Mouse (Mus musculus): ENCODE data around the gene B3gat2. TPM values are rescaled to one million over a fixed set of nuclear protein-coding genes. Genes with fewer than 3 reads are reported as not detected.
A peak's percentile ranks its signal among the peaks of the same experiment; 100 is the strongest.

Gene B3gat2
- total and polyA plus RNA-seq, 2 experiments from 2014 or later, result 15.6 to 34.9 TPM

DNA sequence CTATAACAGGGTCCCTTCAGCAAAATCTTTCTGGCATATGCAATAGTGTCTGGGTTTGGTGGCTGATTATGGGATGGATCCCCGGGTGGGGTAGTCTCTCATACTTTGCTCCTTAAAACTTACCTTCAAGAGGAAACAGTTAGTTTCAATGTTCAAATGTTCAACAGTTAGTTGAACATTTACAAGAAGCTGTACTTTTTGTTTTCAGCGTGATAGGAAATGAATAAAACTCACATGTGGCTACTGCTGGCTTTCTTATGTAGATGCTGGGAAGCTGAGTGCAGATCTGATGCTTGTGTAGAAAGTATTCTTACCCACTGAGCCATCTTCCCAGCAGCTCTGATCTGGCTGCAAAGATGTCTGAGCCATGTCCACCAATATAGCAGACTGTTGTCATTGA lies 8.5 kb upstream of the B3gat2 start:
- Histone ChIP-seq H3K27ac (no peak overlapping the region), H3K9ac (replicated peaks; ENCODE audit: low read length) (no peak overlapping the region), H3K36me3 (ENCODE audit: insufficient read depth, low read length) (no peaks in the 10 kb centered on the region), H3K4me3 (ENCODE audit: low read length) (no peak overlapping the region), H3K9me3 (ENCODE audit: low read length) (no peaks in the 10 kb centered on the region), H3K4me2 (ENCODE audit: low read depth, low read length) (no peak overlapping the region), H3K27me3 (ENCODE audit: insufficient read depth, low read length) (no peaks in the 10 kb centered on the region), H3K4me1 (ENCODE audit: insufficient read depth, low read length) (no peaks in the 10 kb centered on the region)
- WGBS, result 80% methylated on average over 2 of the region's 2 CpGs
- no peak for TF ChIP-seq CTCF (IDR thresholded peaks at IDR 0.05; ENCODE audit: low read depth)
- ATAC-seq (no peak), DNase-seq (ENCODE audit: low spot score) (no peak)

- no peaks in the 10 kb centered on the region for H3K4me1 ChIP-seq (ENCODE audit: insufficient read depth, low read length)
- H3K36me3 ChIP-seq (ENCODE audit: insufficient read depth, low read length), result no peaks in the 10 kb centered on the region
- H3K27me3 ChIP-seq (ENCODE audit: insufficient read depth, low read length), result no peaks in the 10 kb centered on the region
- WGBS, result 93% methylated on average over 6 of the region's 6 CpGs
- H3K4me2 ChIP-seq (ENCODE audit: low read depth, low read length), result no peak overlapping the region
- H3K27ac ChIP-seq, result no peak overlapping the region
- H3K9ac ChIP-seq (replicated peaks; ENCODE audit: low read length), result no peak overlapping the region
- no peak for ATAC-seq
- H3K9me3 ChIP-seq (ENCODE audit: low read length), result no peaks in the 10 kb centered on the region
- TF ChIP-seq CTCF (IDR thresholded peaks at IDR 0.05; ENCODE audit: low read depth), result no peak
- DNase-seq (ENCODE audit: low spot score), result no peak
- H3K4me3 ChIP-seq (ENCODE audit: low read length), result no peak overlapping the region
Measured at GRCm38 (mm10) chr1:23753591-23753990, 8.0 kb upstream of the B3gat2 start.

DNA sequence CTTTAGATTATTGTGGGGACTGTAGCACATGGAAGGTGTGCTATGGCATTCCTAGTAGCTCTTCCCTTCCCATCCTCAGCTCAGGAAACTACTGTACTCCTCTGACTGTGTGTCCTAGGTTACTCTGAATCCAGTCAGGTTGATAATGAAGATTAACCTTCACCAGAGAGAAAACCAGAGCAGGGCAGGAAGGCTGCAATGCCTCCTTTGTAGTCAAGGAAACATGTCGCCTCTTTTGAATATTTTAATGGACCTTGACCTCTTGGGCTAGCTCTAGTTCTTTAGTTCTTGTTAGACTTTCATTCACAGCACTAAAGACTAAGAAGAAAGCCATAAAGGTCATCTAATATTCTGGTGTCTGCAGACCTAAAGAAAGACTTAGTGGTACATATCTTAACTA lies 7.2 kb upstream of the B3gat2 start:
- H3K4me1 ChIP-seq (ENCODE audit: insufficient read depth, low read length), result no peaks in the 10 kb centered on the region
- no peak overlapping the region for H3K9ac ChIP-seq (replicated peaks; ENCODE audit: low read length)
- 47% methylated on average over 1 of the region's 1 CpGs for WGBS
- no peaks in the 10 kb centered on the region for H3K9me3 ChIP-seq (ENCODE audit: low read length)
- H3K4me2 ChIP-seq (ENCODE audit: low read depth, low read length), result no peak overlapping the region
- no peak overlapping the region for H3K4me3 ChIP-seq (ENCODE audit: low read length)
- no peak overlapping the region for H3K27ac ChIP-seq
- no peak for TF ChIP-seq CTCF (IDR thresholded peaks at IDR 0.05; ENCODE audit: low read depth)
- no peaks in the 10 kb centered on the region for H3K36me3 ChIP-seq (ENCODE audit: insufficient read depth, low read length)
- ATAC-seq, result no peak
- DNase-seq (ENCODE audit: low spot score), result no peak
- H3K27me3 ChIP-seq (ENCODE audit: insufficient read depth, low read length), result no peaks in the 10 kb centered on the region

DNA sequence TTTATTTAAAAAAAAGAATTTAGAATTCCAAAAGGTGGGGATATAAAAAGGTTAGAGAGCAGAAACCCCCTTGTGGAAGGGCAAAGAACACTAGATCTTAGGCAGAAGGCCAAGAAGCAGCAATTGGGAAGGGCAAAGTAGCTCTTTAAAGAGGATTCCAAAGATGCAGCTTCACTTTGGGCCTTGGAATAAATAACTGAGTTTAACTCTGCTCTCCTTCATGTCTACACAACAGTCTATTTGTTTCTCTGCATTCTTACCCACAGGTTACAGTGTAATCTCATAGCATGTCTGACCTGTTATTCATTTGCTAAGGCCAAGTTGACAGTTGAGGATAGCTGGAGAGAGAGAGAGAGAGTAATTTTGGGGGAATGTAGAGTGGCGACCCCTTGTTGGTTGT lies 6.6 kb upstream of the B3gat2 start:
- WGBS, result 90% methylated on average over 1 of the region's 1 CpGs
- Histone ChIP-seq H3K4me1 (ENCODE audit: insufficient read depth, low read length) (no peaks in the 10 kb centered on the region), H3K9ac (replicated peaks; ENCODE audit: low read length) (no peak overlapping the region), H3K4me2 (ENCODE audit: low read depth, low read length) (no peak overlapping the region), H3K4me3 (ENCODE audit: low read length) (no peak overlapping the region), H3K36me3 (ENCODE audit: insufficient read depth, low read length) (no peaks in the 10 kb centered on the region), H3K9me3 (ENCODE audit: low read length) (no peaks in the 10 kb centered on the region), H3K27me3 (ENCODE audit: insufficient read depth, low read length) (no peaks in the 10 kb centered on the region), H3K27ac (no peak overlapping the region)
- no peak for TF ChIP-seq CTCF (IDR thresholded peaks at IDR 0.05; ENCODE audit: low read depth)
- no peak for ATAC-seq
- no peak for DNase-seq (ENCODE audit: low spot score)

DNA sequence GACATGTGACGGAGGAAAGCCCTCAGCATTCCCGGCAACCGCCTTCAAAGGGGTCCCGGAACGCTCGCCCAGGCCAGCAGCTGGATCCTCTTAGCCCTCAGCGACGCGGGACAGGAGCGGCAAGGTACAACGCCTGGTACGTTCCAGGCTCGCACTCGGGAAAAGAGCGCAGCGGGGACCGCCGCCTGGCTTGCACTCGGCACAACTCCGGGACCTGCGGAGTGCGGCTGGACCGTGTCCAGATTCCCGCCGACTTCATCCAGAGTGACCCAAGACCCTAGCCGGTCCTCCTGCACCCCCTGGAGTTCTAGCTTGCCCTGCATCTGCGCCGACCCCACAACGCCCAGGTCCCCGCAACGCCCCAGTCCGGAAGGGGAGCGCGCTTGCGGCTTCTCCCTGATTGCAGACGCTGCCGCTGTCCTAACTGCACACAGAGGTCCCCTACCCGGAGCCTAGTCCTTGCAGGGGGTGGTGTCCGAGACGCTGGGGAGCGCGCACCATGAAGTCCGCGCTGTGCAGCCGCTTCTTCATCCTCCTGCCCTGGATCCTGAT lies 659 bp downstream of the B3gat2 start:
- Histone ChIP-seq H3K36me3 (ENCODE audit: insufficient read depth, low read length) (no peaks in the 10 kb centered on the region), H3K4me3 (ENCODE audit: low read length) (peak overlapping the region; percentile 62), H3K4me2 (ENCODE audit: low read depth, low read length) (peak overlapping the region; percentile 85), H3K9ac (replicated peaks; ENCODE audit: low read length) (peak overlapping the region; percentile 65), H3K27ac (peak overlapping the region; percentile 43), H3K27me3 (ENCODE audit: insufficient read depth, low read length) (no peaks in the 10 kb centered on the region), H3K4me1 (ENCODE audit: insufficient read depth, low read length) (0 out of 2 replicates have a peak, but pooled peaks cover 5% of the 10 kb centered on the region), H3K9me3 (ENCODE audit: low read length) (no peaks in the 10 kb centered on the region)
- DNase-seq (ENCODE audit: low spot score), result peak; percentile 52
- under 1% methylated on average over 44 of the region's 45 CpGs for WGBS
- ATAC-seq, result peak; percentile 31
- no peak for TF ChIP-seq CTCF (IDR thresholded peaks at IDR 0.05; ENCODE audit: low read depth)

DNA sequence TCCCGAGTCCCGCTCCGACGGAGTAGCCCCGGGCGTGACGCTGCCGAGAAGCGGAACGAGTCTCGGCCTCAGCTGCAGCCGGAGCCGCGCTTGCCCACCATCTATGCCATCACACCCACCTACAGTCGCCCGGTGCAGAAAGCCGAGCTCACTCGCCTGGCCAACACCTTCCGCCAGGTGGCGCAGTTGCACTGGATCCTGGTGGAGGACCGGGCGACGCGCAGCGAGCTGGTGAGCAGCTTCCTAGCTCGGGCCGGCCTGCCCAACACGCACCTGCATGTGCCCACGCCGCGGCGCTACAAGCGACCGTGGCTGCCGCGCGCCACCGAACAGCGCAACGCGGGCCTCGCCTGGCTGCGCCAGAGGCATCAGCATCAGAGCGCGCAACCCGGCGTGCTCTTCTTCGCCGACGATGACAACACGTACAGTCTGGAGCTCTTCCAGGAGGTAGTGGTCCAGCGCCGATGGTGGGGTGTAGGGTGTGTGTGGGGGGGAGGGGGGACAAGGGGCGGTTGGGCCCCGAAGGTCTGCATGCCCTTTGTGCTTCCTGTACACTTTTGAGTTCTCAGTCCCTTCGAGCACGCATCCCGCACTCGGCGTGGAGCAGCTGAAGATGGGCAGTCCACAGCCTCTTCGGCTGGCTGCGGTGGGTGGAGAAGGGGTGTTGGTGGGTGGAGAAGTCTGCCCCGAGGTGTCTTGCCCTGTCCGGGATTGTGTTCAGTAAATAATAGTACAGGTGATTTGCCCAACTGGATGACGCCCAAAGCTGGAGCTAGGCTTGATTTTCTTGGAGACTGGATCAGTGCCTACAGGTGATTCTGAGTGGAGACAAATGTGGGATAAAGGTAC lies 1.5 kb downstream of the B3gat2 start:
- no peaks in the 10 kb centered on the region for H3K9me3 ChIP-seq (ENCODE audit: low read length)
- TF ChIP-seq CTCF (IDR thresholded peaks at IDR 0.05; ENCODE audit: low read depth), result peak; percentile 97
- peak overlapping the region; percentile 85 for H3K4me2 ChIP-seq (ENCODE audit: low read depth, low read length)
- ATAC-seq (peak; percentile 95), DNase-seq (ENCODE audit: low spot score) (peak; percentile 98)
- no peaks in the 10 kb centered on the region for H3K36me3 ChIP-seq (ENCODE audit: insufficient read depth, low read length)
- peak overlapping the region; percentile 59; the same call in 1 of the 2 replicates for H3K27ac ChIP-seq
- WGBS, result 1% methylated on average over 63 of the region's 65 CpGs
- H3K27me3 ChIP-seq (ENCODE audit: insufficient read depth, low read length), result no peaks in the 10 kb centered on the region
- H3K4me1 ChIP-seq (ENCODE audit: insufficient read depth, low read length), result 0 out of 2 replicates have a peak, but pooled peaks cover 5% of the 10 kb centered on the region
- peak overlapping the region; percentile 65 for H3K9ac ChIP-seq (replicated peaks; ENCODE audit: low read length)
- peak overlapping the region; percentile 62 for H3K4me3 ChIP-seq (ENCODE audit: low read length)

GRCm38 (mm10) chr1:23763726-23764125 lies 2.2 kb downstream of the B3gat2 start:
- Histone ChIP-seq H3K27ac (no peak overlapping the region), H3K4me2 (ENCODE audit: low read depth, low read length) (peak overlapping the region; percentile 85), H3K27me3 (ENCODE audit: insufficient read depth, low read length) (no peaks in the 10 kb centered on the region), H3K9ac (replicated peaks; ENCODE audit: low read length) (peak overlapping the region; percentile 65; the same call in 1 of the 2 replicates), H3K36me3 (ENCODE audit: insufficient read depth, low read length) (no peaks in the 10 kb centered on the region), H3K4me1 (ENCODE audit: insufficient read depth, low read length) (0 out of 2 replicates have a peak, but pooled peaks cover 5% of the 10 kb centered on the region), H3K9me3 (ENCODE audit: low read length) (no peaks in the 10 kb centered on the region), H3K4me3 (ENCODE audit: low read length) (peak overlapping the region; percentile 62)
- peak; percentile 21; the same call in 1 of the 2 replicates for TF ChIP-seq CTCF (IDR thresholded peaks at IDR 0.05; ENCODE audit: low read depth)
- DNase-seq (ENCODE audit: low spot score), result peak; percentile 40
- no peak for ATAC-seq
- 2% methylated on average over 7 of the region's 7 CpGs for WGBS
